Mouse (Mus musculus) liver, embryonic 15.5 days (tissue): Measurements from ENCODE around the gene Insrr. TPM values are rescaled to one million over a fixed set of nuclear protein-coding genes. Genes with fewer than 3 reads are reported as not detected.

Experiments used
- ATAC-seq: fragments of 200-750 bp; cut with Nextera tagmentation; 2 replicates; pipeline ENCODE4 v1.8.0; 2017; ENCODE audit warnings: moderate number of reproducible peaks, mild to moderate bottlenecking, moderate library complexity; ENCODE audit not compliant: insufficient read depth
- H3K27ac ChIP-seq: fragments of 300-500 bp; sonication (generic); replicated peaks from 2 replicates; pipeline ENCODE4 v1.5.1; 2015; ENCODE audit warnings: mild to moderate bottlenecking, inconsistent platforms
- H3K27me3 ChIP-seq: fragments of 300-500 bp; sonication (generic); 2 replicates; pipeline ENCODE4 v1.6.1; 2015; ENCODE audit warnings: mild to moderate bottlenecking, inconsistent platforms
- H3K36me3 ChIP-seq: fragments of 300-500 bp; sonication (generic); replicated peaks from 2 replicates; pipeline ENCODE4 v1.6.1; 2015; ENCODE audit warnings: moderate library complexity, mild to moderate bottlenecking, inconsistent platforms
- H3K4me1 ChIP-seq: fragments of 300-500 bp; sonication (generic); replicated peaks from 2 replicates; pipeline ENCODE4 v1.6.1; 2015; ENCODE audit warnings: inconsistent platforms
- H3K4me2 ChIP-seq: fragments of 300-500 bp; sonication (generic); 2 replicates; pipeline ENCODE4 v1.6.1; 2015; ENCODE audit warnings: moderate library complexity, mild to moderate bottlenecking, inconsistent platforms
- H3K4me3 ChIP-seq: fragments of 300-500 bp; sonication (generic); replicated peaks from 2 replicates; pipeline ENCODE4 v1.5.1; 2015; ENCODE audit warnings: mild to moderate bottlenecking, inconsistent platforms
- H3K9ac ChIP-seq: fragments of 300-500 bp; sonication (generic); 2 replicates; pipeline ENCODE4 v1.6.1; 2015; ENCODE audit warnings: moderate library complexity, mild to moderate bottlenecking, inconsistent platforms
- H3K9me3 ChIP-seq: fragments of 300-500 bp; sonication (generic); replicated peaks from 2 replicates; pipeline ENCODE4 v1.6.1; 2016; ENCODE audit warnings: inconsistent platforms
- WGBS: fragments of 180-500 bp; shearing (Covaris S2); methylation state at CpG from one replicate; pipeline ENCODE4 v1.1.7; 2015; ENCODE audit warnings: mixed read lengths; ENCODE audit not compliant: insufficient replicate concordance; 5-methylcytosine and 5-hydroxymethylcytosine counted together
- polyA plus RNA-seq: library from polyadenylated mRNA; unstranded; fragments of >200 nt; fragmentation: Nextera tagmentation; extraction: Ambion mirVana; gene quantifications from 2 replicates; pipeline ENCODE4 v1.2.1, GENCODE M21; 2015

Insrr gene
- polyA plus RNA-seq, 1 experiment from 2014 or later, result 0.01 TPM

DNA sequence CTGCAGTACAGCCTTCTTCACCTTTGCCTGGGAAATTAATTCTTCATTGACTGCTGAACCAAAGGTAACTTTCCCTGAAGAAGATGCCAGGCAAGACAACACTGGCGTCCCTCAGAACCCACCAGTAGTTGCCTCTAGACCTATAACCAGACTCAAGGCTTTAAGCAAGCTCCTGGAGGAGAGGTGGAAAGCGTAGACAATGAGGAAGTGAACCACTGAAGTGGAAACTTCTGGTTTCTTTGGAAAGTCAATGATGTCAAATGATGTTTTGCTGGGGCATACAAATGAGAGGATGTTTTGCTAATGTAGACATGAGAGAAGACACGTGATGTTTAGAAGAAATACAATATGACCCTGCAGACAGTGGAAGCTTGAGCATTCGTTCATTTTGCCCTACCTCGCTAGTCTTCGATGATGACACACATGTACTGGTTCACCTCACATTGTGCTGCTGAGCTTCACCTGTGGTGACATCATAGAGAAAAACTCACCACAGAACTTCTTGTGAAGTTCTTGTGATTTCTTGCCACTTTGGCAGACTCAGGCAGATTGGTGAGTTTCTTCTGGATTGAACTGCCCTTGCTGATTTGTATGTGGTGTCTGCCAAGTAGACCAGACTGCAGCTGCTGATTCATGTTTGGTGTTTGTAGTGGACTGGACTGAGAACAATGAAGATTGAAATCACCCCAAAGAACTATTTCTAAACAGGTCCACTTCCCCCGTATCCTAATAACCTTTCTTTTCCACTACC is 35.5 kb downstream of the Insrr start:
- no peaks in the 10 kb centered on the region for H3K27me3 ChIP-seq
- no peaks in the 10 kb centered on the region for H3K36me3 ChIP-seq
- no peak overlapping the region for H3K27ac ChIP-seq
- no peaks in the 10 kb centered on the region for H3K9me3 ChIP-seq
- no peak overlapping the region for H3K9ac ChIP-seq
- H3K4me2 ChIP-seq, result no peak overlapping the region
- no peak overlapping the region for H3K4me3 ChIP-seq
- no peaks in the 10 kb centered on the region for H3K4me1 ChIP-seq
- ATAC-seq, result no peak
- 58% methylated on average over 7 of the region's 7 CpGs for WGBS

DNA sequence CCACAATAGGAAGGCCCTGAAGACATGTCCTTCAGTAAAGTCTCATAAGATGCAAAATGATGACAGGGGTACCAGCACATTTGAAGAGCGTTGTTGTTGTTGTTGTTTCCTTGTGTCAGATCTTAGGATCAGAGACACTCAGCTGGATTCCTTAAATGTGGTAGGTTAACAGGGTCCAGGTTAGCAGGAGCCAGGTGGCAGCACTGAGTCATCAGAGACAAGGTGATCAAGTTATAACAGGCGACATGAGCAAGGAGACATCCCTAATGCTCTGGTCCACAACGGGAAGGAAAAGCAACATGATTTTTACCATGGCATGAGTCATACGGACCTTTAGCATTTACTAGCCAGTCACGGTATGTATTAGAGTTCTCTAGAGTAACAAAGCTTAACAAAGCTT is 36.7 kb downstream of the Insrr start:
- ATAC-seq, result no peak
- H3K4me1 ChIP-seq, result no peaks in the 10 kb centered on the region
- H3K9ac ChIP-seq, result no peak overlapping the region
- no peak overlapping the region for H3K4me2 ChIP-seq
- no peaks in the 10 kb centered on the region for H3K27me3 ChIP-seq
- H3K9me3 ChIP-seq, result no peaks in the 10 kb centered on the region
- no peak overlapping the region for H3K27ac ChIP-seq
- WGBS, result 54% methylated on average over 5 of the region's 5 CpGs
- no peaks in the 10 kb centered on the region for H3K36me3 ChIP-seq
- H3K4me3 ChIP-seq, result no peak overlapping the region

DNA sequence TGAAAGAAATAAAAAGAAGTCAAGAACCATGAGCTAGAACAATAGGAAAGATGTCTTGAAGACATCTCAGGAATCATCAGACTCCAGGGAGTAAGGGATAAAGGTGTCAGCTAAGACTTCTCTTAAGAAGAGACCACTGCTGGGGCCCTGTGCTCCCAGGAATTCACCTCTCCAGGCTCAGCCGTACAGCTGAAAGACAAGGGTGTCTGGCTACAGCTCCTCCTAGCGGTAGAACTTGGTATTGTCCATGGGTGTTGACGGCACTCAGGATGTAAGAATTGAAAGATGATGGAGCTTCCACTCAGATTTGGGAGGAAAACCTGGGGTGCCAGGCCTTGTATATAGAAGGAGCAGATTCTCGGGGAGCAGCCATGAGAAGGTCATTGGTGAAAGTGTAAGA is 41.9 kb downstream of the Insrr start:
- ATAC-seq, result no peak
- no peak overlapping the region for H3K4me2 ChIP-seq
- 0 out of 2 replicates have a peak, but pooled peaks cover 5% of the 10 kb centered on the region for H3K27me3 ChIP-seq
- H3K9me3 ChIP-seq, result no peaks in the 10 kb centered on the region
- WGBS, result 4% methylated on average over 4 of the region's 4 CpGs
- H3K4me1 ChIP-seq, result no peaks in the 10 kb centered on the region
- H3K36me3 ChIP-seq, result no peaks in the 10 kb centered on the region
- no peak overlapping the region for H3K4me3 ChIP-seq
- H3K9ac ChIP-seq, result no peak overlapping the region
- H3K27ac ChIP-seq, result no peak overlapping the region

DNA sequence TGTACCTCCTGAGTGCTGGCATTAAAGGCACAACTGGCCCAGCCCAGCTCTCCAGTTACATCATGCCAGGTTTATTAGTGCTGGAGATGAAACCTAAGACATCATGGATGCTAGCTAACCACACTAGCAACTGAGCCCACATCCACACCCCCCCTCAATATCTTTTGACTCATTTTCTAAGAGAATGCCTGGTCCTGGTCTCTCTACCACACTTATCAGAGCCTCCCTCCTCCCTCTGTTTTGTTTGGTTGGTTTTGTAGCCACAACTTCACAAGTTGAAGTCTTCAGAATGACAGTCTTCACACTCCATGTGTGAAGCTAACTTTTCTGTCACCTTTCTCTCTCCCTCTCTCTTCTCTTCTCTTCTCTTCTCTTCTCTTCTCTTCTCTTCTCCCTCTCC is 44.1 kb downstream of the Insrr start:
- no peaks in the 10 kb centered on the region for H3K4me1 ChIP-seq
- H3K4me2 ChIP-seq, result no peak overlapping the region
- H3K9me3 ChIP-seq, result no peaks in the 10 kb centered on the region
- no peaks in the 10 kb centered on the region for H3K36me3 ChIP-seq
- no peak overlapping the region for H3K9ac ChIP-seq
- ATAC-seq, result no peak
- no peak overlapping the region for H3K27ac ChIP-seq
- H3K27me3 ChIP-seq, result 0 out of 2 replicates have a peak, but pooled peaks cover 5% of the 10 kb centered on the region
- no peak overlapping the region for H3K4me3 ChIP-seq

DNA sequence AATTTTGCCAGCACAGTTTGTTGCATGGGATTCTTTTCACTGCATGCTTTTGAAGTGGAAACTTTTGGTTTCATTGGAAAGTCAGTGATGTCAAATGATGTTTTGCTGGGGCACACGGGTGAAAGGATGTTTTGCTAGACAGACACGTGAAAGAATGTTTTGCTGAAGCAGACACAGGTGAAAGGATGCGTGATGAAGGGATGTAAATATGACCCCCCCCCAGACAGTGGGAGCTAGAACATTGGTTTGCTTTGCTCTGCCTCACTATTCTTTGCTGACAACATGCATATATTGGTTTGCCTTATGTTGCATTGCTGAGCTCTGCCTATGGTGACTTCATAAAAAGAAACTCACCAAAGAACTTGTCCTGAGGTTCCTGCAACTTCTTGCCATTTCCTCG is 48.2 kb downstream of the Insrr start:
- H3K4me3 ChIP-seq, result no peak overlapping the region
- no peaks in the 10 kb centered on the region for H3K36me3 ChIP-seq
- no peak overlapping the region for H3K27ac ChIP-seq
- H3K9ac ChIP-seq, result no peak overlapping the region
- peaks cover 8% of the 10 kb centered on the region; the same call in 1 of the 2 replicates for H3K4me1 ChIP-seq
- H3K4me2 ChIP-seq, result no peak overlapping the region
- no peaks in the 10 kb centered on the region for H3K9me3 ChIP-seq
- ATAC-seq, result no peak
- 63% methylated on average over 4 of the region's 4 CpGs for WGBS
- H3K27me3 ChIP-seq, result 0 out of 2 replicates have a peak, but pooled peaks cover 3% of the 10 kb centered on the region

DNA sequence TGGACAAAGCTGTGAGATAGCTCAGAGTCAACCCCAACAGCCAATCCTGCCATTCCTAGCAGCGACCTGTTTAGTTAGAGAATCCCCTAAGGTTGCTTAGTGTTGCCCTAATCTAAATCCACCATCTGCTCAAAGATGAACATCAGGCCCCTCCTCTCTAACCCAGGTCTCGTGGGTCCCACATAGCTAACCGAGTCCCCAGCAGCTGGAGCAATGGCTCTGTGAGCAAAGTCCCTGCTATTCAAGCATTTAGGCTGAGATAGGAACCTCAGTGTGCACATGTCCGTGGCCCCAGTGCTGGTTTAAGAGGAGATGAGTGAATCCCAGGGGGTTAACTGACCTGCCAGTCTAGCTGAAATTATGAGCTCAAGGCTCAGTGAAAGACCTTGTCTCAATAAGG is 49.4 kb downstream of the Insrr start:
- Histone ChIP-seq H3K27ac (no peak overlapping the region), H3K27me3 (no peaks in the 10 kb centered on the region), H3K36me3 (no peaks in the 10 kb centered on the region), H3K9me3 (no peaks in the 10 kb centered on the region), H3K9ac (no peak overlapping the region), H3K4me1 (peaks cover 8% of the 10 kb centered on the region; the same call in 1 of the 2 replicates), H3K4me2 (no peak overlapping the region), H3K4me3 (no peak overlapping the region)
- WGBS, result 41% methylated on average over 4 of the region's 4 CpGs
- ATAC-seq, result no peak

DNA sequence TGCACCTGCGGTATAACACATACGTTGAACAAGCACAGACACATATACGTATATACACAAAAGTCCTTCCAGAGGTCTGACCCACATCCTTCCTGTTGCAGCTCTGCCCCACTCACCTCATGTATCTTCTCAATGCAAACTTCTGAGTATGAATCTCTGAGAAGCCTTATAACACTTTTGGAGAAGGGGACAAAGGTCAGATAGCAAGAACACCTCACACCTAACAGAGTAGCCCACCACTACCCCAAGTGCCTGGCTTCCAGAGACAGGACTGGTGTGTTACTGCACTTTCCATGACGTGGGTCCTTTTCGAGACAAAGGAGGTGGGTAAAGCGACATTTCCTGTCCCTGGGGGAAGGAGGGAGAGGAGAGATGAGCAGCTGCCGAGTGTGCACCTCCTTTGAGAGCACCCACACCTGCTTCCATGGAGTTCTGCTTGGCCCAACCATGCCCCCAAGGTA is 49.9 kb downstream of the Insrr start, which contains the start of gene Sh2d2a:
TSS of gene Sh2d2a (plus strand) at position 106 of the 461 bp plus-strand sequence.
- no peaks in the 10 kb centered on the region for H3K36me3 ChIP-seq
- H3K4me3 ChIP-seq, result no peak within 1 kb of the TSS
- no peaks in the 10 kb centered on the region for H3K27me3 ChIP-seq
- 37% methylated on average over 7 of the region's 7 CpGs for WGBS
- no peak for ATAC-seq
- no peak within 1 kb of the TSS for H3K9ac ChIP-seq
- peaks cover 8% of the 10 kb centered on the region; the same call in 1 of the 2 replicates for H3K4me1 ChIP-seq
- no peaks in the 10 kb centered on the region for H3K9me3 ChIP-seq
- no peak within 1 kb of the TSS for H3K27ac ChIP-seq
- no peak within 1 kb of the TSS for H3K4me2 ChIP-seq

DNA sequence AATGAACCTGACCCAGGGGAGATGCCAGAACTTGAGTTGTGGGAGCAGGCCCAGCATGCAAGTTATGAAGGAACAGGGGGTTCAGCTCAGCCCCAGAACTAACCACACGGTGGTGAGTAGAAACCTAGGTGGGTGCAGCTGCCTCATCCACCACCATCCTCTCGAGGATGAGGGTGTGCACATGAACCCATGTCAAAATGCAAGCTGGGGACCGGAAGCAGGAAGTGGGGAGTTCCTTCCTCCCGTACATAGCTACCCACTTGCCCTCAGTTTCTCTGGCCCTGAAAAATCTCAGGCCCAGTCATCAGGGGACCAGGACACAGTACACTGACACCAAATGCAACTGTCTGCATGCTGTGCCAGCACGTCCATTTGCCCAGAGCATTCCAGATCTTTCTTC is 50.9 kb downstream of the Insrr start:
- Histone ChIP-seq H3K27ac (no peak overlapping the region), H3K4me2 (no peak overlapping the region), H3K36me3 (no peaks in the 10 kb centered on the region), H3K9me3 (no peaks in the 10 kb centered on the region), H3K27me3 (no peaks in the 10 kb centered on the region), H3K9ac (no peak overlapping the region), H3K4me3 (no peak overlapping the region), H3K4me1 (peaks cover 8% of the 10 kb centered on the region; the same call in 1 of the 2 replicates)
- no peak for ATAC-seq
- 22% methylated on average over 5 of the region's 5 CpGs for WGBS

DNA sequence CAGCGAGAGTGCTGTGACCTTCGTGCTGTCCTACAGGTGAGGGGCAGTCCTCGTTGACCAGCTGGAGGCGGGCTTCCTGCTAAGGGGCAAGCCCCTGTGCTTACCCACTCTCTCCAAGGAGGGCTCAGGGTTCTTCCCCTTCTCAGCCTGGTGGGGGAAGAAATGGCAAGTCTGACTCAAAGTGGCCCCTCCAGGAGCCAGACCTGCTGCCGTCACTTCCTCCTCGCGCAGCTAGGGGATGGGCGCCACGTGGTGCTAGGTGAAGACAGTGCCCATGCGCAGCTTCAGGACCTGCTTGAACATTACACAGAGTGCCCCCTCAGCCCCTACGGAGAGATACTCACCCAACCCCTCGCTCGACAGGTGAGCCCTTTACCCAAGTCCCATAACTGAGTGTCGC is 52.4 kb downstream of the Insrr start:
- H3K27ac ChIP-seq, result no peak overlapping the region
- no peaks in the 10 kb centered on the region for H3K36me3 ChIP-seq
- 53% methylated on average over 14 of the region's 14 CpGs for WGBS
- no peaks in the 10 kb centered on the region for H3K27me3 ChIP-seq
- H3K4me2 ChIP-seq, result no peak overlapping the region
- H3K9me3 ChIP-seq, result no peaks in the 10 kb centered on the region
- ATAC-seq, result no peak
- H3K4me3 ChIP-seq, result no peak overlapping the region
- H3K9ac ChIP-seq, result no peak overlapping the region
- peaks cover 8% of the 10 kb centered on the region; the same call in 1 of the 2 replicates for H3K4me1 ChIP-seq

DNA sequence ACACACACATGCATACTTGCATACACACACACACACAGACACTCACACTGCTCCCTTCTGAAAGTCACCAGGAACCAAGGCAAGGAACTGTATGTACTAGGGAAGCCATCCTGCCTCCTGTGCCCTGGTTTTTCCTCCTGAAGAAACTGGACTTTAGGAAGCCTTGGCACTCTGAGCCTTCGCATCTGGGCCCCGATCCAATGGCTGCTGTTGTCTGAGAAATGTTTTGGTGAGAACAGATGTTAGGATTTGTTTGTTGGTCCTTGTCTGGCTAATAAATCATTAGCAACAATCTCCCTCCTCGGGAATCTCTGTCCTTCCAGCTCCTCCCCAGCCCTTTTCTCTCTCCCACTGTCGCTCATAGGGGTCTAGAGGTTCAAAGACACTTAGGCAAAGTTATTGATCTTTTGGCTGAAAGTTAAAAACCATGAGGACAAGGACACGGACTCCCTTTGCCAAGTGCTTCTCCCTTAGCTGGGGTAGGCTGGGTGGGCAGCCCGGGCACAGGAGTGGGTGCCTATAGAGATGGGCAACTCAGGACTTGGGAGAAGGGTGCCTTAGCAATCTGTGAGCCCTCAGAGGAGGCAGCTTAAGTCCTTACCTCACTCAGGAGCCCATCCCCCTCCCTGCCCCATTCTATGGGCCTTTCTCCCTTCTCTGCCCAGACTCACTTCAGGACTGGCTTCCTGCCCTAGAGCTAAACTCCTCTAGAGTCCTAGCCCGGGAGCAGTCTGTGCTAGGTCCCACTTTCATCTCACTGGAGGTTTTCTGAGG is 58.2 kb downstream of the Insrr start:
- no peak overlapping the region for H3K9ac ChIP-seq
- H3K27ac ChIP-seq, result no peak overlapping the region
- no peak for ATAC-seq
- H3K4me1 ChIP-seq, result no peaks in the 10 kb centered on the region
- H3K9me3 ChIP-seq, result no peaks in the 10 kb centered on the region
- WGBS, result 58% methylated on average over 7 of the region's 7 CpGs
- no peaks in the 10 kb centered on the region for H3K27me3 ChIP-seq
- peaks cover 37% of the 10 kb centered on the region for H3K36me3 ChIP-seq
- H3K4me2 ChIP-seq, result no peak overlapping the region
- H3K4me3 ChIP-seq, result no peak overlapping the region

DNA sequence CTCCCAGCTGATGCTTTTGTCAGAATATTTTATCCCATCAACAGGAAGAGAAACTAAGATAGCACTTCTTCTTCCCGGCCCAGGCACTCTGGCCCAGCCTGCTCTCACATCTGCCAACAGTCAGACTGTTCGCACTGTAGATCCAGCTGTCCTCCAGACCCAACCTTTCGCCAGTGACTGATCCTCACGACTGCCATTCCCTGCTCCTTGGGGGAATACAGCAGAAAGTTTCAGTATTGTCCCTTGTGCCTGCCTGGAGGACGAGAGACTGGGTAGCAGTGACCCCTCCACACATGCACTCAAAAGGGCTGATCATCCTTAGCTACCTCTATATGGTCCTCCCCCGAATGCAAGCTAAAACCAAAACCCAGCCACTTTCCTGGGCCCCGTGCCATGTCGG is 59.2 kb downstream of the Insrr start:
- Histone ChIP-seq H3K9ac (no peak overlapping the region), H3K9me3 (no peaks in the 10 kb centered on the region), H3K27me3 (no peaks in the 10 kb centered on the region), H3K4me1 (no peaks in the 10 kb centered on the region), H3K27ac (no peak overlapping the region), H3K4me2 (no peak overlapping the region), H3K36me3 (peaks cover 43% of the 10 kb centered on the region), H3K4me3 (no peak overlapping the region)
- ATAC-seq, result no peak
- WGBS, result 76% methylated on average over 8 of the region's 8 CpGs
